Mouse (Mus musculus) forebrain, embryonic 13.5 days (tissue): ENCODE data around the gene Negr1. TPM values are rescaled to one million over a fixed set of nuclear protein-coding genes. Genes with fewer than 3 reads are reported as not detected.
A peak's percentile ranks its signal among the peaks of the same experiment; 100 is the strongest.

Experiments used
- ATAC-seq: fragments of 200-750 bp; cut with Nextera tagmentation; 2 replicates; pipeline ENCODE4 v1.8.0; 2017
- H3K27ac ChIP-seq: fragments of 300-500 bp; sonication (generic); 2 replicates; pipeline ENCODE4 v1.5.1; 2015; ENCODE audit warnings: inconsistent platforms, mild to moderate bottlenecking, moderate library complexity
- H3K27me3 ChIP-seq: fragments of 300-500 bp; sonication (generic); 2 replicates; pipeline ENCODE4 v1.6.1; 2015; ENCODE audit warnings: mild to moderate bottlenecking, inconsistent platforms
- H3K36me3 ChIP-seq: fragments of 300-500 bp; sonication (generic); 2 replicates; pipeline ENCODE4 v1.6.1; 2015; ENCODE audit warnings: mild to moderate bottlenecking, inconsistent platforms; ENCODE audit not compliant: poor library complexity, severe bottlenecking
- H3K4me1 ChIP-seq: fragments of 300-500 bp; sonication (generic); 2 replicates; pipeline ENCODE4 v1.6.1; 2015; ENCODE audit warnings: inconsistent platforms
- H3K4me2 ChIP-seq: fragments of 300-500 bp; sonication (generic); 2 replicates; pipeline ENCODE4 v1.6.1; 2015; ENCODE audit warnings: inconsistent platforms, mild to moderate bottlenecking, moderate library complexity
- H3K4me3 ChIP-seq: fragments of 300-500 bp; sonication (generic); 2 replicates; pipeline ENCODE4 v1.5.1; 2015; ENCODE audit warnings: mild to moderate bottlenecking, inconsistent platforms
- H3K9ac ChIP-seq: fragments of 300-500 bp; sonication (generic); 2 replicates; pipeline ENCODE4 v1.6.1; 2015; ENCODE audit warnings: mild to moderate bottlenecking, inconsistent platforms
- H3K9me3 ChIP-seq: fragments of 300-500 bp; sonication (generic); replicated peaks from 2 replicates; pipeline ENCODE4 v1.6.1; 2016; ENCODE audit warnings: inconsistent platforms
- WGBS: fragments of 180-500 bp; shearing (Covaris S2); methylation state at CpG from one replicate; pipeline ENCODE4 v1.1.7; 2015; 5-methylcytosine and 5-hydroxymethylcytosine counted together
- polyA plus RNA-seq: library from polyadenylated mRNA; unstranded; fragments of >200 nt; fragmentation: Nextera tagmentation; extraction: Ambion mirVana; gene quantifications from 2 replicates; pipeline ENCODE4 v1.2.1, GENCODE M21; 2015

Gene Negr1
- polyA plus RNA-seq, 1 experiment from 2014 or later, result 22.5 TPM

DNA sequence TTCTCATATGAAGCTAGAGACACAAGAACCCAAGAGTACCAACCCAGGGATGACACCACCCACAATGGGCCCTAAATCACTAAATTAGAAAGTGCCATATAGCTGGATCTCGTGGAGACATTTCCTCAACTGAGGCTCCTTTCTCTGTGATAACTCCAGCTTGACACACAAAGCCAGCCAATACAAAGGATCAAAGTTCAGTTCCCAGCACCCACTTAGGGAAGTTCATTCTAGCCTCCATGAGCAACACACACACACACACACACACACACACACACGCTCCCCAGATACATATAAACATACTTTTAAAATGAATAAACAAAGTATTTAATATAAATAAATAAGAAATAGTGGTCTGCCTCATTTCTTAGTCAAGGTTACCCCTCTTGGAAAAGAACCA, 369.4 kb downstream of the Negr1 start:
- Histone ChIP-seq H3K4me1 (no peaks in the 10 kb centered on the region), H3K9ac (no peak overlapping the region), H3K27ac (no peak overlapping the region), H3K36me3 (no peaks in the 10 kb centered on the region), H3K27me3 (no peaks in the 10 kb centered on the region), H3K4me2 (no peak overlapping the region), H3K4me3 (no peak overlapping the region), H3K9me3 (no peaks in the 10 kb centered on the region)
- no peak for ATAC-seq
- 91% methylated on average over 2 of the region's 2 CpGs for WGBS

DNA sequence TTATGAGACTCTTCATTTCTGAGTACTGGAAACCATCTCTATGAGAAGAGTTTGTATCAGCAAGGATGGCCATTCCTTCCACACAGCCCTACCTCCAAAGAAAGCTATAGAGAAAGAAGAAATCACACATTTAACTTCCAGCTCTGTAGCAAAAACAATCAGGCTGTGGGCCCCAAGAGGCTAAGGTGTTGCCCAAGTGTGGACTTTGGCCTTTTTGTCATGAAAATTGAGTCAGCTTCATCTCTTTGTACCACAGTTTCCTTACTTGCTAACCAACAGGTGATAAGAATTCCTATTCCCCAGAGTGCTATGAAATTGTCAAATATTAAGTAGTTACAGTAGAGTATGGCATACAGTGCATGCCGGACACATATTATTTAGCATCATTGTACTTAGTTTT, 369.9 kb downstream of the Negr1 start:
- Histone ChIP-seq H3K4me1 (no peaks in the 10 kb centered on the region), H3K4me2 (no peak overlapping the region), H3K9me3 (no peaks in the 10 kb centered on the region), H3K27ac (no peak overlapping the region), H3K9ac (no peak overlapping the region), H3K36me3 (no peaks in the 10 kb centered on the region), H3K27me3 (no peaks in the 10 kb centered on the region), H3K4me3 (no peak overlapping the region)
- WGBS, result 95% methylated on average over 1 of the region's 1 CpGs
- ATAC-seq, result no peak

DNA sequence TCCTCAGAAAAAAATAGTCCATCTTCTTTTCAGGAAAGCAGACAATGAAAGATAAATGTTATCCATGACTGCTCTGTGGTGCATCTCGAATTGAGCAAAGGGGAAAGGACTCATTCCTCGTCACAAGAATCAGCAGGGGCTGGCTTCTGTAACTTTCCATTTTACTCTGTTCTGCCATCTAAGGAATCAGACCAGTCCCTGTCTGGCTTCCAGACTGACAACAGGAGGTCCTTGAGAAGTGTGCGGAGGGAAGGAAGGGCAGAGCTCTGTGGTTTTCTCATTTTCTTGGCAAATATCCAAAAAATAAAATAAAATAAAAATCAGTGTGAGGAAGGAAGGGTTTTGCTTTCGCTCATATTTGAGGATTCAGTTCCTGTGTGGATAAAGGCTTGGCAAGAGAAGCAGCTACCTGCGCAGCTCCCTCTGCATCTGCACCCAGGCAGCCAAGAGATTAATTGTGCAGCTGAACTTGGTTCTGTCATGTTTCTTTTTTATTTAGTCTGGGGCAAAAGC, 373.2 kb downstream of the Negr1 start:
- WGBS, result 68% methylated on average over 5 of the region's 5 CpGs
- H3K9me3 ChIP-seq, result no peaks in the 10 kb centered on the region
- H3K9ac ChIP-seq, result no peak overlapping the region
- ATAC-seq, result no peak
- no peaks in the 10 kb centered on the region for H3K27me3 ChIP-seq
- no peaks in the 10 kb centered on the region for H3K36me3 ChIP-seq
- no peak overlapping the region for H3K4me2 ChIP-seq
- no peak overlapping the region for H3K27ac ChIP-seq
- H3K4me3 ChIP-seq, result no peak overlapping the region
- H3K4me1 ChIP-seq, result no peaks in the 10 kb centered on the region

DNA sequence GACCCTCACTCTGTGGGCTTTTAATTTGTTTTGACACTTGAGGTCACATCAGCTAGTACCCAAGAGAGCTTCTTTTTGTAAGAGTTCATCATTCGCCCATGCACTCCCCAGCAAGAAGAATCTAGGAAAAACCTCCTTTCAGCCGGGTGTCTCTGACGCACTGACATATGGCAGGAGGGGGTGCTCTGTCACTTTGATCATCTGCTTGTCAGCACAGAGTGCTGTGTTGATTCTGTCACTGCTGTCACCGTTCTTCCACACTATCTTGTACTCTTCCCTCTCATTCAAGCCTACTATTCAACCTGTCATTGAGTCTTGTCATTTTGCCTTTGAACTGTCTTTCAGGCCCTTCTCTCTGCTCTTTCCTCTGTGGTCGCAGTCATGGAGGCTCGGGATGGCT, 385.8 kb downstream of the Negr1 start:
- Histone ChIP-seq H3K4me1 (no peaks in the 10 kb centered on the region), H3K4me3 (no peak overlapping the region), H3K9ac (no peak overlapping the region), H3K4me2 (no peak overlapping the region), H3K27ac (no peak overlapping the region), H3K27me3 (no peaks in the 10 kb centered on the region), H3K9me3 (no peaks in the 10 kb centered on the region), H3K36me3 (no peaks in the 10 kb centered on the region)
- peak; percentile 88 for ATAC-seq
- 57% methylated on average over 6 of the region's 6 CpGs for WGBS

DNA sequence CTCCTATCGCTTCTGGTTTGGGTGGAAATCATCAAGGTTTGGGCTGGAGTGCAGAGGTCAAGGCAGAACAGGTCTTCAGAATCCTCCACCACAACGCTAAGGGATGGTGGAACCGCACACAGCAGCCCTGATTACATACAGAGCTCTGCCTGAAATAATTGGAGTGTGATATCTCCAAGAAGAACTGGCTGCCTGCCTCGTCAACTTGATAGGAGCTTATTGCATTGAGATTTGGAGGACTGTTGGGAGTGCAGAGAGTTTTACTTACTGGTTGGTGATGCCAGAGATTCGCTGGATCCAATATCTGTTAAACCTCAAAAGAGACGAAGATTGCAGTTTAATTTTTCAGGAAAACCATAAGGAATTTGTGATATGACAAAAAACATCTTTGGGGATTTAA, 391.4 kb downstream of the Negr1 start:
- 0 out of 2 replicates have a peak, but pooled peaks have one; percentile 21 for ATAC-seq
- Histone ChIP-seq H3K9ac (no peak overlapping the region), H3K9me3 (no peaks in the 10 kb centered on the region), H3K4me3 (no peak overlapping the region), H3K36me3 (no peaks in the 10 kb centered on the region), H3K4me1 (no peaks in the 10 kb centered on the region), H3K27me3 (no peaks in the 10 kb centered on the region), H3K27ac (no peak overlapping the region), H3K4me2 (no peak overlapping the region)
- 76% methylated on average over 6 of the region's 6 CpGs for WGBS

DNA sequence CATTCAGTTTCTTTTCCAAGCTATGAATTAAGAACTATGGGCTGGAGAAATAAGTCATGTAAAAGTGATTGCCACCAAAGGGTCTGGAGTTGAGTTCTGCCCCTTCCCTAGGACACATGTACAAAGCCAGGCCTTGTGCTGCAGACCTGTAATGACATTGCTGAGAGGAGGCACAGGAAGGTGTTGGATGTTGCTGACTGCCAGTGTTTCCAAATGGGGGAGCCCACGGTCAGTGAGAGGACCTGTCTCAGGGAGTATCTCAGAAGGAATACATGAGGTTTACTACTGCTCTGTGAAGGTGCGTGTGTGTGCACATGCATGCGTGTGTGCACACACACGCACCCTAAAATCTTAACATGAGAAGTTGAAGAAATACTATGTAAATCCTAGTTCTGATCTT, 393.5 kb downstream of the Negr1 start:
- Histone ChIP-seq H3K27ac (no peak overlapping the region), H3K4me1 (no peaks in the 10 kb centered on the region), H3K4me3 (no peak overlapping the region), H3K4me2 (no peak overlapping the region), H3K36me3 (no peaks in the 10 kb centered on the region), H3K9ac (no peak overlapping the region), H3K9me3 (no peaks in the 10 kb centered on the region), H3K27me3 (no peaks in the 10 kb centered on the region)
- 91% methylated on average over 4 of the region's 4 CpGs for WGBS
- ATAC-seq, result no peak

DNA sequence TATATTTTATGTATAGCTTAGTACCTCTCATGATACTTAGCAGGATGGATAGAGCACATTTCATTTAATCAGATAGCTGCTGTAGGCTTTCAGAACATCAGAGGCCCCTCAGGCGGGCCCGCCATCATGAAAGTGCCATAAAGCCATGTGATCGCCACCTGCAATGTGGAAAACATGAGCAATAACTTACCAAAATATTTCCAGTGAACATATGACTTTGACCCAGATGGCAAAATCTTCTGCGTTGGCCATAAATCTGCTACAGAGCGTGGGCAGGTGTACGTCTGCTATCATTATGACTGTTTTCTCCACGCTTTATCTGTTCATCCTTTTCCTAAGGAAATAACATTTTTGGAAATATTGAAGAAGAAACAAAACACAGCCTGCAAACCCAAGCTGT, 397.0 kb downstream of the Negr1 start:
- Histone ChIP-seq H3K9ac (no peak overlapping the region), H3K4me2 (no peak overlapping the region), H3K27ac (no peak overlapping the region), H3K36me3 (no peaks in the 10 kb centered on the region), H3K4me1 (no peaks in the 10 kb centered on the region), H3K9me3 (no peaks in the 10 kb centered on the region), H3K27me3 (no peaks in the 10 kb centered on the region), H3K4me3 (no peak overlapping the region)
- ATAC-seq, result no peak
- 92% methylated on average over 7 of the region's 7 CpGs for WGBS

DNA sequence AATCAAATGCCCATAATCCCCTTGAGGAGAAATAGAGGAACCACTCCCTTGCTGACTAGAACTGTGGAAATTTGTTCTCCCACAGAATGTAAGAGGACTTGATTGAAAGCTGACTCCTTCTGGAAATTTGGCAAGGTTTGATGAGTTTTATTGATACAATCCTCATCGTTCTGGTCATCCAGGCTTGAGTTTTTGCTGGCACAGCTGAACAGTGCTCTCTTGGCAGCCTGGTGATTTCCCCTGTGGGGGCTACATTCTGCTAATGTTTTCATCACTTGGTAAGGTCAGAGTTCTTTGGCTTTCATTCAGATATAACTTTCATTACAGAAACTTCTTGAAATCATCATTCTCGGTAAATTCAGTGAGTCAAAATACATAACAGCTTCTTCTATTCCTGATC, 407.2 kb downstream of the Negr1 start:
- no peak overlapping the region for H3K4me2 ChIP-seq
- no peaks in the 10 kb centered on the region for H3K9me3 ChIP-seq
- H3K9ac ChIP-seq, result no peak overlapping the region
- H3K27me3 ChIP-seq, result no peaks in the 10 kb centered on the region
- no peak for ATAC-seq
- H3K27ac ChIP-seq, result no peak overlapping the region
- no peak overlapping the region for H3K4me3 ChIP-seq
- no peaks in the 10 kb centered on the region for H3K36me3 ChIP-seq
- 87% methylated on average over 2 of the region's 2 CpGs for WGBS
- H3K4me1 ChIP-seq, result no peaks in the 10 kb centered on the region

DNA sequence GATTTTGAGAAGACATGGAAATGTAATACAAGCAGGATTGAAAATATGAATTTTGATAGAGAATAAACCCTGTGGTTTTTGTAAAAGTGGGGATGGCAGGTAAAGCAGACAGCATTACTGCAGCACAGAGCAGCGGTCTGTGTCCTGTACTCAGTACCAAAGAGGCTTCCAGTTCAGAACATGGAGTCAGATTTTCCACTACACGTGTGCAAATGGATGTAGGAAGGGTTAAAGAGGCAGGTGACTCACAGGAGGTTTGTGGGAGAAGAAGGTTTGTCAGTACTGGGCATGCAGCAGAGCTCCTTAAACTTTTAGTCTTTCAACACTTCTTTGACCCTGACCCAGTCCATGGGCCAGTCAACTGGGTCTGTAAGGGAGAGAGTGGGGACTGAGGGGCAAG, 409.5 kb downstream of the Negr1 start:
- no peak for ATAC-seq
- no peak overlapping the region for H3K4me2 ChIP-seq
- no peak overlapping the region for H3K9ac ChIP-seq
- no peaks in the 10 kb centered on the region for H3K4me1 ChIP-seq
- H3K4me3 ChIP-seq, result no peak overlapping the region
- WGBS, result 80% methylated on average over 2 of the region's 2 CpGs
- no peaks in the 10 kb centered on the region for H3K36me3 ChIP-seq
- H3K9me3 ChIP-seq, result no peaks in the 10 kb centered on the region
- H3K27me3 ChIP-seq, result no peaks in the 10 kb centered on the region
- H3K27ac ChIP-seq, result no peak overlapping the region

DNA sequence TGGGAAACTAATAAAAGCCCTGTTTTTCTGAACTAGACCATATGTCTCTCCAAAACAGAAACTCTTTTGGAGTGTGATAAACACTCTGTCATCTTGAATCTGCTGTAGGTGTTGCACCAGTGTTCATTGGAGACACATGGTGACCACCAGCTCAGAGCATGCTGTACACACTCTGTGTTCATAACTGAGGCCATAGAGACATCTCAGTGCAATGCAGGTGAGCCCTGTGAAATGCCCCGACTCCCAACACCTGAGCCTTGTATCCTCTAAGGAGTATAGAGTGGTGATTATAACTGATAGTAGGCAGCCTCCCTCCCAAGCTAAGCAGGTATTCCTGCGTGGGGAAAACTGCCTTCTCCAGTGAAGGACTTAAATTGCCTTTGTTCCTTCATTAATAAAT, 415.2 kb downstream of the Negr1 start:
- no peaks in the 10 kb centered on the region for H3K36me3 ChIP-seq
- H3K9me3 ChIP-seq, result no peaks in the 10 kb centered on the region
- no peak overlapping the region for H3K9ac ChIP-seq
- no peak overlapping the region for H3K4me2 ChIP-seq
- H3K27me3 ChIP-seq, result no peaks in the 10 kb centered on the region
- H3K4me1 ChIP-seq, result peaks cover 9% of the 10 kb centered on the region
- ATAC-seq, result no peak
- no peak overlapping the region for H3K27ac ChIP-seq
- 72% methylated on average over 2 of the region's 2 CpGs for WGBS
- no peak overlapping the region for H3K4me3 ChIP-seq

DNA sequence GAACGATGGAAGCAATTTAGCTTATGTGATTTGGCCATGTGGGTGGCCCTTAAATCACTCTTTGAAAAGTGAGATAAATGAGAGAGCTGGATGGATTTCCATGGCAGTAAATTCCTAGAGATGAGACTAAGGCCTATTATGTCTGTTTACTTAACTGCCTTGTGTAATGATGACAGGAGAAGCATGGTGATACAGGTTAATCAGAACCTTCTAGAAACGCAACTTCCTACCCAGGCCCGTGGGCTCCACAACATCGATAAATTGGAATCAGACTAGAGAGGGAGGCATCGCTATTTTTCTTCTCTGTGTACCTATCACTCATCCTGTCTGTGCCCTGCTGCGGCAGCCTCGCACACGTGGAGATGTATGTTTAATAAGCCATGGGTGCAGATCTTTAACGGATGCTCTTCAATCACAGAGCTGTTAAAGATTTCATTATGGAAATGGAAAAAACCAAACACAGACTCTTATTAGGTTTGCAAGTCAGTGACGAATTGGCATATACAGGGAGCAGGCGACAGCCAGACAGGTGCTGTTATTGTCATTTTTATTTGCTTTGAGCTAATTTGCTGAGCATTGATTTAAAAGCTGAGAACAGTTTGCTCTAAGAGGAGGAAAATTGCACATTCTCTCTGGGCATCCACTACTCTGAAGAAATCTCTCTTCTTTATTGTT, 418.6 kb downstream of the Negr1 start:
- ATAC-seq, result peak; percentile 36

DNA sequence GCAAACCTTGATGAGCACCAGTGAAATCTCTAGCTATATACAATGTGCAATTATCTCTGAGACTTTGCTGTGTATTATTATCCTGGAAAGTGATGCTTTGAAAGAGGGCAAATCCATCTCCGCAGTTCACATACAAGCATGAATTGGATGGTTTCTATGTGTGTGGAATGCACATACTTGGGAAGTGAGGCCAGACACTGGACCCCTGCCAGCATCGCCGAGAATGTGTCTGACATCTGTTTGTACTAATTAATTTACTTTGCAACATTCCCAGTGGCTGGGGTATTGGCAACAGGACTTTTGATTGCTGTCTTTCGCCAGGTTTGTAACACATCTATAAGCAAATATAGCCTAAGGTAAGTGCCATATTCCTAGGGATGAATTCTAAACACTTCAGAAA, 420.5 kb downstream of the Negr1 start:
- Histone ChIP-seq H3K4me3 (no peak overlapping the region), H3K4me1 (peaks cover 14% of the 10 kb centered on the region), H3K9me3 (no peaks in the 10 kb centered on the region), H3K9ac (no peak overlapping the region), H3K36me3 (no peaks in the 10 kb centered on the region), H3K4me2 (no peak overlapping the region), H3K27ac (no peak overlapping the region), H3K27me3 (no peaks in the 10 kb centered on the region)
- ATAC-seq, result peak; percentile 86
- WGBS, result 14% methylated on average over 4 of the region's 4 CpGs

More for the DNA sequence above, 418.6 kb downstream of the Negr1 start:
- Histone ChIP-seq H3K9me3 (no peaks in the 10 kb centered on the region), H3K4me2 (no peak overlapping the region), H3K27me3 (no peaks in the 10 kb centered on the region), H3K27ac (peak overlapping the region; percentile 45; the same call in 1 of the 2 replicates), H3K36me3 (no peaks in the 10 kb centered on the region), H3K9ac (no peak overlapping the region), H3K4me1 (peaks cover 14% of the 10 kb centered on the region), H3K4me3 (no peak overlapping the region)
- 67% methylated on average over 11 of the region's 11 CpGs for WGBS

DNA sequence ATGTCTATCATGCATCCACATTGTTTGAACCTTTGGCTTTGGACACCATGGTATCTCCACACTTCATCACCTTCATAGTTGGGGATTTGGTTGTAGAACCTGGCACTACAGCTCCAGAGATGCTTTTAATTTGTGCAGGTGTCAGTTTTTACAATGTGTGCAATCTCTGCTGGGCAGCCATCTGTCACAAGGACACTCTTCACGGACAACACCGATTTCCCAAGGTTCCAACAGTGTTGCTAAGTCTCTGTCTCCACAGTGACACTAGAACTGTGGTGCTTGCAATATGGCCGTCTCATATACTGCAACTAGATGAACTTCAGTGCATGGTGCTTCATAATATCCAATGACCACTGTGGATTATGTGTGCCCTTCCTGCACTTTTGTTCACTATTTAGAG, 425.5 kb downstream of the Negr1 start:
- no peak for ATAC-seq
- Histone ChIP-seq H3K9me3 (no peaks in the 10 kb centered on the region), H3K4me1 (peaks cover 2% of the 10 kb centered on the region; the same call in 1 of the 2 replicates), H3K27ac (no peak overlapping the region), H3K36me3 (no peaks in the 10 kb centered on the region), H3K4me3 (no peak overlapping the region), H3K4me2 (no peak overlapping the region), H3K27me3 (no peaks in the 10 kb centered on the region), H3K9ac (no peak overlapping the region)
- 94% methylated on average over 3 of the region's 3 CpGs for WGBS
